Mouse (Mus musculus) hindbrain, embryonic 15.5 days (tissue): Measurements from ENCODE around the gene Ldlrad2. TPM values are rescaled to one million over a fixed set of nuclear protein-coding genes. Genes with fewer than 3 reads are reported as not detected.
"Not testable (repeated sequence)": the region's sequence is repeated elsewhere in the genome, so short reads cannot be mapped to it uniquely, and the experiment has no call there.

Experiments used
- ATAC-seq: fragments of 200-750 bp; cut with Nextera tagmentation; 2 replicates; pipeline ENCODE4 v1.8.0; 2017; ENCODE audit warnings: low read depth, moderate number of reproducible peaks, moderate TSS enrichment; ENCODE audit not compliant: low FRiP score
- H3K27ac ChIP-seq: fragments of 300-500 bp; sonication (generic); replicated peaks from 2 replicates; pipeline ENCODE4 v1.5.1; 2015; ENCODE audit warnings: mild to moderate bottlenecking, inconsistent platforms
- H3K27me3 ChIP-seq: fragments of 300-500 bp; sonication (generic); 2 replicates; pipeline ENCODE4 v1.6.1; 2015; ENCODE audit warnings: control low read depth, inconsistent platforms
- H3K36me3 ChIP-seq: fragments of 300-500 bp; sonication (generic); 2 replicates; pipeline ENCODE4 v1.6.1; 2015; ENCODE audit warnings: control low read depth, inconsistent platforms
- H3K4me1 ChIP-seq: fragments of 300-500 bp; sonication (generic); replicated peaks from 2 replicates; pipeline ENCODE4 v1.6.1; 2015; ENCODE audit warnings: control low read depth, inconsistent platforms
- H3K4me2 ChIP-seq: fragments of 300-500 bp; sonication (generic); 2 replicates; pipeline ENCODE4 v1.6.1; 2015; ENCODE audit warnings: moderate library complexity, mild to moderate bottlenecking, inconsistent platforms
- H3K4me3 ChIP-seq: fragments of 300-500 bp; sonication (generic); 2 replicates; pipeline ENCODE4 v1.5.1; 2015; ENCODE audit warnings: mild to moderate bottlenecking, inconsistent platforms
- H3K9ac ChIP-seq: fragments of 300-500 bp; sonication (generic); 2 replicates; pipeline ENCODE4 v1.6.1; 2015; ENCODE audit warnings: inconsistent platforms
- H3K9me3 ChIP-seq: fragments of 300-500 bp; sonication (generic); 2 replicates; pipeline ENCODE4 v1.6.1; 2016; ENCODE audit warnings: control low read depth, inconsistent platforms
- WGBS: fragments of 180-500 bp; shearing (Covaris S2); methylation state at CpG from one replicate; pipeline ENCODE4 v1.1.7; 2015; 5-methylcytosine and 5-hydroxymethylcytosine counted together
- polyA plus RNA-seq: library from polyadenylated mRNA; unstranded; fragments of >200 nt; fragmentation: Nextera tagmentation; extraction: Ambion mirVana; gene quantifications from 2 replicates; pipeline ENCODE4 v1.2.1, GENCODE M21; 2015

The Ldlrad2 gene
- polyA plus RNA-seq, 1 experiment from 2014 or later: 0.54 TPM

- H3K9ac ChIP-seq: no peak overlapping the region
- no peaks in the 10 kb centered on the region for H3K36me3 ChIP-seq
- ATAC-seq: no peak
- H3K4me2 ChIP-seq: no peak overlapping the region
- no peak overlapping the region for H3K27ac ChIP-seq
- H3K9me3 ChIP-seq: no peaks in the 10 kb centered on the region
- WGBS: 83% methylated on average over 4 of the region's 4 CpGs
- peaks cover 12% of the 10 kb centered on the region for H3K4me1 ChIP-seq
- H3K4me3 ChIP-seq: no peak overlapping the region
- no peaks in the 10 kb centered on the region for H3K27me3 ChIP-seq
Observed at GRCm38 (mm10) chr4:137590961-137591360, 16.6 kb upstream of the Ldlrad2 start.

GRCm38 (mm10) chr4:137589586-137589985 lies 15.2 kb upstream of the Ldlrad2 start:
- ATAC-seq: no peak
- H3K27ac ChIP-seq: no peak overlapping the region
- H3K27me3 ChIP-seq: no peaks in the 10 kb centered on the region
- 84% methylated on average over 3 of the region's 3 CpGs for WGBS
- no peak overlapping the region for H3K4me3 ChIP-seq
- no peaks in the 10 kb centered on the region for H3K4me1 ChIP-seq
- no peak overlapping the region for H3K9ac ChIP-seq
- no peaks in the 10 kb centered on the region for H3K9me3 ChIP-seq
- H3K36me3 ChIP-seq: no peaks in the 10 kb centered on the region
- H3K4me2 ChIP-seq: no peak overlapping the region

GRCm38 (mm10) chr4:137589095-137589494 lies 14.7 kb upstream of the Ldlrad2 start:
- not testable (repeated sequence) for H3K27ac ChIP-seq, H3K9me3 ChIP-seq, H3K4me2 ChIP-seq, H3K9ac ChIP-seq, H3K4me1 ChIP-seq, H3K36me3 ChIP-seq, H3K4me3 ChIP-seq, H3K27me3 ChIP-seq, ATAC-seq
- WGBS: 88% methylated on average over 2 of the region's 3 CpGs

GRCm38 (mm10) chr4:137581815-137582214 lies 7.4 kb upstream of the Ldlrad2 start:
- Histone ChIP-seq H3K9me3 (no peaks in the 10 kb centered on the region), H3K4me2 (no peak overlapping the region), H3K4me1 (peaks cover 4% of the 10 kb centered on the region; the same call in 1 of the 2 replicates), H3K4me3 (no peak overlapping the region), H3K9ac (no peak overlapping the region), H3K36me3 (no peaks in the 10 kb centered on the region), H3K27me3 (peaks cover 17% of the 10 kb centered on the region), H3K27ac (no peak overlapping the region)
- no peak for ATAC-seq
- 40% methylated on average over 3 of the region's 3 CpGs for WGBS

- no peak overlapping the region for H3K4me3 ChIP-seq
- no peak overlapping the region for H3K27ac ChIP-seq
- H3K9me3 ChIP-seq: no peaks in the 10 kb centered on the region
- H3K4me2 ChIP-seq: no peak overlapping the region
- 80% methylated on average over 2 of the region's 2 CpGs for WGBS
- no peak for ATAC-seq
- H3K27me3 ChIP-seq: peaks cover 17% of the 10 kb centered on the region
- no peak overlapping the region for H3K9ac ChIP-seq
- no peaks in the 10 kb centered on the region for H3K36me3 ChIP-seq
- H3K4me1 ChIP-seq: peaks cover 4% of the 10 kb centered on the region; the same call in 1 of the 2 replicates
Observed at GRCm38 (mm10) chr4:137580299-137580698, 5.9 kb upstream of the Ldlrad2 start.

GRCm38 (mm10) chr4:137579789-137580188 lies 5.4 kb upstream of the Ldlrad2 start:
- WGBS: 74% methylated on average over 4 of the region's 4 CpGs

GRCm38 (mm10) chr4:137578181-137578845 lies 3.9 kb upstream of the Ldlrad2 start:
- ATAC-seq: no peak
- H3K4me2 ChIP-seq: peak overlapping the region; percentile 60
- H3K36me3 ChIP-seq: no peaks in the 10 kb centered on the region
- H3K27ac ChIP-seq: no peak overlapping the region
- 2% methylated on average over 39 of the region's 39 CpGs for WGBS
- peak overlapping the region; percentile 14; the same call in 1 of the 2 replicates for H3K9ac ChIP-seq
- H3K27me3 ChIP-seq: peaks cover 17% of the 10 kb centered on the region
- H3K4me3 ChIP-seq: peak overlapping the region; percentile 31
- H3K4me1 ChIP-seq: peaks cover 4% of the 10 kb centered on the region; the same call in 1 of the 2 replicates
- H3K9me3 ChIP-seq: no peaks in the 10 kb centered on the region

More at GRCm38 (mm10) chr4:137579789-137580188, 5.4 kb upstream of the Ldlrad2 start:
- H3K4me3 ChIP-seq: no peak overlapping the region
- peaks cover 4% of the 10 kb centered on the region; the same call in 1 of the 2 replicates for H3K4me1 ChIP-seq
- H3K9me3 ChIP-seq: no peaks in the 10 kb centered on the region
- H3K9ac ChIP-seq: no peak overlapping the region
- no peak overlapping the region for H3K4me2 ChIP-seq
- H3K27ac ChIP-seq: no peak overlapping the region
- no peak for ATAC-seq
- no peaks in the 10 kb centered on the region for H3K36me3 ChIP-seq
- peaks cover 17% of the 10 kb centered on the region for H3K27me3 ChIP-seq

- H3K4me2 ChIP-seq: no peak overlapping the region
- peaks cover 4% of the 10 kb centered on the region; the same call in 1 of the 2 replicates for H3K4me1 ChIP-seq
- no peak for ATAC-seq
- no peaks in the 10 kb centered on the region for H3K9me3 ChIP-seq
- H3K4me3 ChIP-seq: no peak overlapping the region
- H3K36me3 ChIP-seq: no peaks in the 10 kb centered on the region
- peaks cover 17% of the 10 kb centered on the region for H3K27me3 ChIP-seq
- 97% methylated on average over 12 of the region's 12 CpGs for WGBS
- no peak overlapping the region for H3K27ac ChIP-seq
- H3K9ac ChIP-seq: no peak overlapping the region
Observed at GRCm38 (mm10) chr4:137577486-137577885, 3.1 kb upstream of the Ldlrad2 start.

- Histone ChIP-seq H3K27ac (no peak overlapping the region), H3K27me3 (no peaks in the 10 kb centered on the region)
- 73% methylated on average over 9 of the region's 9 CpGs for WGBS
Observed at GRCm38 (mm10) chr4:137569873-137570272, 4.5 kb downstream of the Ldlrad2 start.

GRCm38 (mm10) chr4:137556673-137557210 lies 17.6 kb downstream of the Ldlrad2 start:
- H3K27me3 ChIP-seq: no peaks in the 10 kb centered on the region
- H3K27ac ChIP-seq: no peak overlapping the region
- no peak for ATAC-seq
- no peaks in the 10 kb centered on the region for H3K4me1 ChIP-seq
- no peak overlapping the region for H3K9ac ChIP-seq
- H3K36me3 ChIP-seq: no peaks in the 10 kb centered on the region
- no peaks in the 10 kb centered on the region for H3K9me3 ChIP-seq
- 85% methylated on average over 16 of the region's 16 CpGs for WGBS
- no peak overlapping the region for H3K4me2 ChIP-seq
- H3K4me3 ChIP-seq: no peak overlapping the region

More at GRCm38 (mm10) chr4:137569873-137570272, 4.5 kb downstream of the Ldlrad2 start:
- H3K36me3 ChIP-seq: no peaks in the 10 kb centered on the region
- H3K4me2 ChIP-seq: no peak overlapping the region
- no peak overlapping the region for H3K9ac ChIP-seq
- H3K9me3 ChIP-seq: no peaks in the 10 kb centered on the region
- H3K4me3 ChIP-seq: no peak overlapping the region
- no peak for ATAC-seq
- no peaks in the 10 kb centered on the region for H3K4me1 ChIP-seq

GRCm38 (mm10) chr4:137553466-137553865 lies 20.9 kb downstream of the Ldlrad2 start:
- no peak overlapping the region for H3K9ac ChIP-seq
- H3K9me3 ChIP-seq: no peaks in the 10 kb centered on the region
- WGBS: 97% methylated on average over 17 of the region's 17 CpGs
- H3K27ac ChIP-seq: no peak overlapping the region
- H3K27me3 ChIP-seq: no peaks in the 10 kb centered on the region
- no peak for ATAC-seq
- no peak overlapping the region for H3K4me3 ChIP-seq
- H3K36me3 ChIP-seq: no peaks in the 10 kb centered on the region
- no peaks in the 10 kb centered on the region for H3K4me1 ChIP-seq
- H3K4me2 ChIP-seq: no peak overlapping the region

GRCm38 (mm10) chr4:137546003-137546525 lies 28.3 kb downstream of the Ldlrad2 start:
- no peak for ATAC-seq
- WGBS: 69% methylated on average over 5 of the region's 5 CpGs

More at GRCm38 (mm10) chr4:137546003-137546525, 28.3 kb downstream of the Ldlrad2 start:
- Histone ChIP-seq H3K4me1 (no peaks in the 10 kb centered on the region), H3K9me3 (no peaks in the 10 kb centered on the region), H3K4me3 (no peak overlapping the region), H3K27ac (no peak overlapping the region), H3K4me2 (no peak overlapping the region), H3K27me3 (no peaks in the 10 kb centered on the region), H3K9ac (no peak overlapping the region), H3K36me3 (no peaks in the 10 kb centered on the region)
